Mouse (Mus musculus) E14TG2a.4 (cell line): Measurements from ENCODE around the gene Slc25a47.
A peak's percentile ranks its signal among the peaks of the same experiment; 100 is the strongest.

ENCODE experiments used
- H3K27me3 ChIP-seq: 2 replicates; pipeline ENCODE4 v1.6.1; 2014; ENCODE audit warnings: low read length, control low read depth; ENCODE audit not compliant: insufficient read depth
- H3K36me3 ChIP-seq: 2 replicates; pipeline ENCODE4 v1.6.1; 2014; ENCODE audit warnings: low read length, control low read depth; ENCODE audit not compliant: insufficient read depth
- H3K4me1 ChIP-seq: replicated peaks from 2 replicates; pipeline ENCODE4 v1.6.1; 2014; ENCODE audit warnings: low read depth, low read length, control low read depth
- H3K4me3 ChIP-seq: replicated peaks from 2 replicates; pipeline ENCODE4 v1.5.1; 2014; ENCODE audit warnings: mild to moderate bottlenecking, low read length
- H3K9me3 ChIP-seq: 2 replicates; pipeline ENCODE4 v1.6.1; 2014; ENCODE audit warnings: low read length, control low read depth
- CTCF ChIP-seq: conservative IDR thresholded peaks from 2 replicates; pipeline ENCODE4 v1.5.1; 2014; ENCODE audit warnings: low read length
- NANOG ChIP-seq: IDR thresholded peaks from 2 replicates; pipeline ENCODE4 v1.6.1; 2014; ENCODE audit warnings: borderline replicate concordance, low read length, mixed read lengths
- POU5F1 ChIP-seq: IDR thresholded peaks from 2 replicates; pipeline ENCODE4 v1.6.1; 2014; ENCODE audit warnings: low read length, borderline replicate concordance

Gene Slc25a47

DNA sequence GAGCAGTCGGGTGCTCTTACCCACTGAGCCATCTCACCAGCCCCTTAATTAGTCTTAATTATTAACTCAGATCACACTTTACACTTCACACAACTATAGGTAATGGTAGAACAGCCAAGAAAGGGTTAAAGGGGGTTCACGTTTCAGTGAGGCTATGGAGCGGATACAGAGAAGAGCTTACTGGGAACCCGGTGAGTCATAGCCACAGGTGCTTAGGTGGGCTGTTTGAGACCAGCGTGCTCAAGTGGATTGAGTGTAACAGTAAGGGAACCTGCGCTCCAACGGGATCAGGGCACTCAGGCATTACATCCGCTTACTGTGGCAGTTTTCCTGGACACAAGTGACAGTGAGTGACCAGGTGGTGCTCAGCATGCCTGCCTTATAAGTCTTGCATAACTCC lies 12.8 kb upstream of the Slc25a47 start:
- no peak for TF ChIP-seq POU5F1
- no peak for TF ChIP-seq NANOG
- TF ChIP-seq CTCF: no peak
- no peaks in the 10 kb centered on the region; the same call in 1 of the 2 replicates for H3K27me3 ChIP-seq

GRCm38 (mm10) chr12:108824225-108824874 lies 11.5 kb upstream of the Slc25a47 start:
- peaks cover 38% of the 10 kb centered on the region for H3K4me1 ChIP-seq
- H3K36me3 ChIP-seq: peaks cover 36% of the 10 kb centered on the region
- no peaks in the 10 kb centered on the region; the same call in 1 of the 2 replicates for H3K27me3 ChIP-seq
- TF ChIP-seq POU5F1: no peak
- TF ChIP-seq CTCF: no peak
- no peak for TF ChIP-seq NANOG
- H3K9me3 ChIP-seq: no peaks in the 10 kb centered on the region
- H3K4me3 ChIP-seq: no peak overlapping the region

More for the DNA sequence above, 12.8 kb upstream of the Slc25a47 start:
- Histone ChIP-seq H3K36me3 (peaks cover 49% of the 10 kb centered on the region), H3K4me3 (no peak overlapping the region), H3K9me3 (no peaks in the 10 kb centered on the region), H3K4me1 (peaks cover 50% of the 10 kb centered on the region)

DNA sequence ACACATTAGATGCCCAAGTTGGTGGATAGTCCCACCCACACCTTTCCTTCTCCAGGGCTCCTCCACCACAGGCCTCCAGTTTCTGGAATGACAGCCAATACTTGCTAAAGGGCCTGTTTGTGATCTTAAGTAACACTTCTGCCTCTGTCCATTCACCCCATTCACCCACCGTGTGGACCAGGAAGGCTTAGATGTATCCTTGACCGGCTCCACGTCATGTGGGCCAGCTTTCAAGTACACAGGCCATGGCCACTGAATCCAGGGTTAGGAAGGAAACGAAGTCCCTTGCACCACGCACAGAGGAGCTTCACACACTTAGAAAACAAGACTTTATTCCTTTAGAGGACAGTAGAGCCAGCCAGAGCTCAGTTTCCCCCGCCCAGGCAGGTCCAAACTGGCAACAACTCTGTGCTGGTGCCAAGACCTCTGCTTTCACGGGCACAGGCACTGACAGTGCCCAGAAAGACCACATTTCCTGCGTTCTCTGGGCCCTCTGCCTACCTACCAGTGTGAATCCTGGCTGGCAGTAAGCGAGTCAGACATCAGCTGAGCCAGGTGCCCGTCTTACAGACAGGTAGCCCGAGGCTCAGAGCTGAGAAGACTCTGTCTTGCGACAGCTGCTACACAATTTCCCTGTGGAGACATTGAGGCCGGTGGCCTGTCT lies 10.2 kb upstream of the Slc25a47 start:
- Histone ChIP-seq H3K4me1 (peaks cover 26% of the 10 kb centered on the region), H3K9me3 (no peaks in the 10 kb centered on the region), H3K36me3 (peaks cover 29% of the 10 kb centered on the region), H3K27me3 (no peaks in the 10 kb centered on the region; the same call in 1 of the 2 replicates), H3K4me3 (no peak overlapping the region)
- TF ChIP-seq NANOG: no peak
- TF ChIP-seq CTCF: no peak
- TF ChIP-seq POU5F1: no peak

DNA sequence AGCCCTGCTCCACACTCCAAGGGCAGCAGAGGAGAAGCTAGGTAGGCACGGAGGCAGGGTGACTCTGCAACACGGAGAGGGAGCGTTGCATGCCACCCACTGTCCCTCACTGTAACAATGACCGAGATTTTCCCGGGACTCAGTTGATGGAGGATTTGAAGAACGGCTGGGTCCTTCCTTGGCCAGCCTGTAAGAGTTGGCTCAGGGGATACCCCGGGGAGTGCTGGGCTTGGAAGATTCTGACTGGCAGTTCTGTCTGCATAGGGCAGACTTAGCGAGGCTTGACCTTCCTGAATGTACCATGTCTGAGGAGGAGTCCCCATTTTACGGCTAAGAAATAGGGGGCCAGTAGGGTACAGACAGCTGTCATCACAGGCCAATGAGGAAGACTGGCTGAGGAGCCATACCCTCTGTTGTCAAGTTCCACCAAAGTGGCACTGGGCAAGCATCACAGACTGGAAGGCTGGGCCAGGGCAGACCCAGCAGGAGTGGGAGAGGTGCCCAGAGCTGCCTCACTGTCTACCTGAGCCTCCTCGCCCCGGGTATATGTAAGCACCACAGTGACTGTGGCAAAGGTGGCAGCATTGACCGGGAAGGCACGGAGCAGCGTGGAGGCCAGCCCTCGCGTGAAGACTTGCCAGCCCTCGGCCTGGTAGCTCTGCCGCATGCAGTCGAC lies 9.4 kb upstream of the Slc25a47 start:
- Histone ChIP-seq H3K4me1 (peaks cover 23% of the 10 kb centered on the region), H3K4me3 (peak overlapping the region; percentile 67), H3K36me3 (peaks cover 29% of the 10 kb centered on the region), H3K9me3 (no peaks in the 10 kb centered on the region), H3K27me3 (no peaks in the 10 kb centered on the region; the same call in 1 of the 2 replicates)
- no peak for TF ChIP-seq POU5F1
- TF ChIP-seq NANOG: no peak
- no peak for TF ChIP-seq CTCF

- Histone ChIP-seq H3K4me1 (peaks cover 26% of the 10 kb centered on the region), H3K9me3 (no peaks in the 10 kb centered on the region), H3K27me3 (no peaks in the 10 kb centered on the region; the same call in 1 of the 2 replicates), H3K36me3 (peaks cover 25% of the 10 kb centered on the region), H3K4me3 (peak overlapping the region; percentile 67)
- TF ChIP-seq CTCF: no peak
- no peak for TF ChIP-seq NANOG
- no peak for TF ChIP-seq POU5F1
Observed at GRCm38 (mm10) chr12:108826958-108827535, 8.8 kb upstream of the Slc25a47 start.

GRCm38 (mm10) chr12:108827641-108828040 lies 8.2 kb upstream of the Slc25a47 start:
- peaks cover under 1% of the 10 kb centered on the region; the same call in 1 of the 2 replicates for H3K27me3 ChIP-seq

DNA sequence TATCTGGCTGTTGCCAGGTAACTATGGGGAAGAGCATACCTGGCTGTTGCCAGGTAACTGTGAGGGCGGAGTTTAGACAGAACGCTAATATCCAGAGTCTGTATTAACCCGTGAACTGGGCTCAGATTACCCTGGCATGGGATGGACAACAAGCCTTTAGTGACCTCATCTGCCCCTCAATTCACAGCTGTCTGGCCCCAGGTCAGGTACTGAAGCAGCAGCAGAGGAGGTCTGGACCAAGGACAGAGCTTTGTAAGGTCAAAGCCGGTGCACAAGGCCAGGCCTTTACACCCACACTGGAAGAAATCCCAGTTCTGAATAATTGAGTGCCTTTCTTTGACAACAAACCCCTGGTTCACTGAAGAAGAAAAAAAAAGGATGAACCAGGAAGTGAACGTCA lies 6.2 kb upstream of the Slc25a47 start:
- Histone ChIP-seq H3K4me1 (peaks cover 35% of the 10 kb centered on the region), H3K27me3 (peaks cover 18% of the 10 kb centered on the region)
- TF ChIP-seq CTCF (no peak), NANOG (no peak), POU5F1 (no peak)

More at GRCm38 (mm10) chr12:108827641-108828040, 8.2 kb upstream of the Slc25a47 start:
- TF ChIP-seq CTCF: no peak
- no peak for TF ChIP-seq NANOG
- TF ChIP-seq POU5F1: no peak
- Histone ChIP-seq H3K36me3 (peaks cover 20% of the 10 kb centered on the region), H3K9me3 (no peaks in the 10 kb centered on the region), H3K4me1 (peaks cover 32% of the 10 kb centered on the region), H3K4me3 (no peak overlapping the region)

DNA sequence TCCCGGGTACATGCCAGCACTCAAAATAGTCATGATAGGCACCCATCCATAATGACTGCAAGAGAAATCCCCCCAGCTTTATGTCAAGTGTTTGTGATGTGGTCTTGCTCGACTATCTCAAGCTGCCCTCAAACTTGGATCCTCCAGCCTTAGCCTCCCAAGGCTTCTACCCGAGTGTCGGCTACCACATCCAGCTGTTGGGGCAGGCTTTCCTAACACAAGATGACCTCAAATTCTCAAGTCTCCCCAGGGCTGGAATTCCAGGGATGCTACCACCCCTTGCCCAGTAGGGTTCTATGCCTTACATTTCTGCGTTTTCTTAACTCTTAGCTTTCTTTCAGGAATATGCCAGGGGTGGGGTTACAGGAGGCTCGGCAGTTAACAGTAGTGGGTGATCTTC lies 5.5 kb upstream of the Slc25a47 start:
- TF ChIP-seq POU5F1 (no peak), CTCF (no peak), NANOG (no peak)
- peaks cover 25% of the 10 kb centered on the region for H3K27me3 ChIP-seq

More for the DNA sequence above, 6.2 kb upstream of the Slc25a47 start:
- Histone ChIP-seq H3K36me3 (peaks cover 25% of the 10 kb centered on the region), H3K9me3 (no peaks in the 10 kb centered on the region), H3K4me3 (no peak overlapping the region)

More for the DNA sequence above, 5.5 kb upstream of the Slc25a47 start:
- Histone ChIP-seq H3K9me3 (no peaks in the 10 kb centered on the region), H3K36me3 (peaks cover 25% of the 10 kb centered on the region), H3K4me3 (no peak overlapping the region), H3K4me1 (peaks cover 42% of the 10 kb centered on the region)
